In the genomic region with DNA sequence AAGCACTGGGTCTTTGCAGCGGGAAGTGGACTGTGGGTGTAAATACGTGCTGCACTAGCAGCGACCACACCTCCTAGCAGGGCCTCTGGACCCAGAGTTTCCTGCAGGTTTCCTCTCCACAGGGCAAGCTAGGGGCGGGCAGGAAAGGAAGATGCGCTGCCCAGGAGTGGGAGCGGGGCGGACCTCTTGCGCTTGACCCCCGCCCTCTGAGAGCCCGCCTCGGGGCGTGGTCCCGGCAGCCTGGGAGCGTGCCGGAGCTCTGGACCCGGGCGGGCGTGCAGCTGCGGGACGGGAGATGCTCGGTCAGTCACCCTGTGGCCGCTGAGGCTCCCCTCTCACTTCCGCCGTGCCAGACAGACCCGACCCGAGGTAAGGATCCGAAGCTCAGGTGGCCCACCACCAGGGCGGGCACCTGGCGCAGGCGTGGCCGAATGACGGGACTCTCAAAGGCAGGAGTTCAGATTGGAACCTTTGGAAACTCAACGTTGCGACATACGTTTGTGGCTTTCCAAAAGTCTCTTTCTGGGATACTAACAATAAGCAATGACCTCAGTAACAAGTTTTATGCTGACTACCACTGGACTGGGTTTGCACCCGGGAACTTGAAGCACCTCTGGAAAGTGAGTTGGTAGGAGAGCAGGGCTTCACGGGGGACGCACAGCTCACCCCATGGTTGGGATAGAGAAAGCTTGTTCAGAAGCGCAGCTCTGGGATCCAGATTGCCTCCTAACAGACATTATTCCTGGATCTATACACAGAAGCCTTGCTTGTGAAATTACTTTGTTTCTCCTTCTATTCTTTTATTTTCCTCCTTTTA, we compare ENCODE assay signal across 8 mouse cellular contexts. TPM values are rescaled to one million over a fixed set of nuclear protein-coding genes. Genes with fewer than 3 reads are reported as not detected.
DNase-seq lines count a peak whose midpoint lies in the region; ATAC-seq and TF ChIP-seq lines count a peak whose summit lies in the region.

Thsd1 (plus strand) TSS at position 253 of the 817 bp plus-strand sequence.

- peak within 1 kb of the TSS; percentile 41 for H3K4me3 ChIP-seq in bone marrow, adult 2 months (replicated peaks; ENCODE audit: control insufficient read depth, low read depth, low read length)
- peak within 1 kb of the TSS; percentile 46 for H3K4me3 ChIP-seq in forebrain, postnatal 0 days (ENCODE audit: low read depth, low read length)
- H3K4me3 ChIP-seq in hindbrain, embryonic 11.5 days (ENCODE audit: low read depth, low read length) = peak within 1 kb of the TSS; percentile 48
- H3K4me3 ChIP-seq in limb, embryonic 14.5 days (replicated peaks; ENCODE audit: low read length) = peak within 1 kb of the TSS; percentile 58
- peak within 1 kb of the TSS; percentile 51 for H3K4me3 ChIP-seq in midbrain, embryonic 13.5 days (replicated peaks)
- peak within 1 kb of the TSS; percentile 75 for H3K4me3 ChIP-seq in testis, adult 2 months (ENCODE audit: control insufficient read depth, low read depth, low read length)

- peak within 1 kb of the TSS; percentile 92 for H3K4me2 ChIP-seq in forebrain, postnatal 0 days (ENCODE audit: low read depth)
- H3K4me2 ChIP-seq in hindbrain, embryonic 11.5 days (replicated peaks; ENCODE audit: low read depth, low read length) = peak within 1 kb of the TSS; percentile 91
- peak within 1 kb of the TSS; percentile 82 for H3K4me2 ChIP-seq in limb, embryonic 14.5 days (replicated peaks; ENCODE audit: low read depth, low read length, severe bottlenecking)
- peak within 1 kb of the TSS; percentile 92 for H3K4me2 ChIP-seq in midbrain, embryonic 13.5 days (replicated peaks)

- DNase-seq in cerebellum, adult 18-20 months = peak; percentile 6 to 8
- DNase-seq in cerebellum, adult 9-11 months = no peak
- DNase-seq in forebrain, postnatal 0 days = no peak
- peak; percentile 72 for DNase-seq in hindbrain, embryonic 11.5 days (ENCODE audit: low spot score)
- DNase-seq in limb, embryonic 14.5 days (ENCODE audit: low spot score) = peak; percentile 22

- TF ChIP-seq POLR2A in bone marrow, adult 2 months (IDR thresholded peaks at IDR 0.05; ENCODE audit: borderline replicate concordance, control insufficient read depth, low read depth, low read length) = no peak
- TF ChIP-seq POLR2A in limb, embryonic 14.5 days (IDR thresholded peaks at IDR 0.05; ENCODE audit: borderline replicate concordance, extremely low read depth, insufficient read depth, insufficient read length) = no peak
- TF ChIP-seq POLR2A in testis, adult 2 months (IDR thresholded peaks at IDR 0.05; ENCODE audit: control insufficient read depth, low read depth, low read length) = no peak

- no peaks in the 10 kb centered on the region; the same call in 1 of the 2 replicates for H3K4me1 ChIP-seq in bone marrow, adult 2 months (ENCODE audit: control insufficient read depth, insufficient read depth, low read length)
- H3K4me1 ChIP-seq in forebrain, postnatal 0 days (ENCODE audit: insufficient read depth) = no peaks in the 10 kb centered on the region
- H3K4me1 ChIP-seq in hindbrain, embryonic 11.5 days (replicated peaks; ENCODE audit: control insufficient read depth, insufficient read depth, low read length) = no peaks in the 10 kb centered on the region
- H3K4me1 ChIP-seq in limb, embryonic 14.5 days (ENCODE audit: control insufficient read depth, insufficient read depth, low read length) = no peaks in the 10 kb centered on the region
- peaks cover 15% of the 10 kb centered on the region for H3K4me1 ChIP-seq in midbrain, embryonic 13.5 days (replicated peaks)
- H3K4me1 ChIP-seq in testis, adult 2 months (ENCODE audit: control insufficient read depth, insufficient read depth, low read length) = peaks cover 8% of the 10 kb centered on the region

- WGBS in bone marrow, adult 2 months = under 1% methylated on average over 39 of the region's 39 CpGs
- 2% methylated on average over 38 of the region's 39 CpGs for WGBS in forebrain, postnatal 0 days
- under 1% methylated on average over 31 of the region's 39 CpGs for WGBS in hindbrain, embryonic 11.5 days
- WGBS in limb, embryonic 14.5 days = 1% methylated on average over 35 of the region's 39 CpGs
- under 1% methylated on average over 39 of the region's 39 CpGs for WGBS in midbrain, embryonic 13.5 days

- H3K27me3 ChIP-seq in forebrain, postnatal 0 days (ENCODE audit: insufficient read depth, low read length) = no peaks in the 10 kb centered on the region
- no peaks in the 10 kb centered on the region for H3K27me3 ChIP-seq in hindbrain, embryonic 11.5 days (ENCODE audit: control insufficient read depth, insufficient read depth, low read length)
- no peaks in the 10 kb centered on the region for H3K27me3 ChIP-seq in limb, embryonic 14.5 days (ENCODE audit: control insufficient read depth, insufficient read depth, low read length)
- H3K27me3 ChIP-seq in midbrain, embryonic 13.5 days = peaks cover 26% of the 10 kb centered on the region
- no peaks in the 10 kb centered on the region for H3K27me3 ChIP-seq in testis, adult 2 months (ENCODE audit: control insufficient read depth, insufficient read depth, low read length)

- no peak within 1 kb of the TSS for H3K27ac ChIP-seq in bone marrow, adult 2 months (ENCODE audit: control insufficient read depth, insufficient read depth, low read depth, low read length, poor library complexity)
- no peak within 1 kb of the TSS for H3K27ac ChIP-seq in forebrain, postnatal 0 days (ENCODE audit: low read depth, low read length)
- H3K27ac ChIP-seq in hindbrain, embryonic 11.5 days (ENCODE audit: low read depth, low read length) = no peak within 1 kb of the TSS
- no peak within 1 kb of the TSS for H3K27ac ChIP-seq in limb, embryonic 14.5 days (replicated peaks; ENCODE audit: low read depth, low read length)
- H3K27ac ChIP-seq in midbrain, embryonic 13.5 days = no peak within 1 kb of the TSS
- H3K27ac ChIP-seq in testis, adult 2 months (ENCODE audit: control insufficient read depth, insufficient read depth, low read depth, low read length) = no peak within 1 kb of the TSS

- peaks cover 6% of the 10 kb centered on the region; the same call in 1 of the 2 replicates for H3K36me3 ChIP-seq in forebrain, postnatal 0 days (ENCODE audit: insufficient read depth)
- H3K36me3 ChIP-seq in hindbrain, embryonic 11.5 days (ENCODE audit: control insufficient read depth, insufficient read depth, low read length) = no peaks in the 10 kb centered on the region
- 0 out of 2 replicates have a peak, but pooled peaks cover 10% of the 10 kb centered on the region for H3K36me3 ChIP-seq in limb, embryonic 14.5 days (ENCODE audit: control insufficient read depth, insufficient read depth, low read length)
- H3K36me3 ChIP-seq in midbrain, embryonic 13.5 days = peaks cover 15% of the 10 kb centered on the region
- H3K36me3 ChIP-seq in testis, adult 2 months (ENCODE audit: control insufficient read depth, insufficient read depth, low read length) = no peaks in the 10 kb centered on the region

- peak; percentile 43 for ATAC-seq in forebrain, postnatal 0 days
- peak; percentile 84 for ATAC-seq in hindbrain, embryonic 11.5 days (ENCODE audit: low FRiP score)
- peak; percentile 80 for ATAC-seq in limb, embryonic 14.5 days (ENCODE audit: low FRiP score, low read depth)
- ATAC-seq in midbrain, embryonic 13.5 days = peak; percentile 86

- H3K9ac ChIP-seq in forebrain, postnatal 0 days = peak within 1 kb of the TSS; percentile 52
- peak within 1 kb of the TSS; percentile 48 for H3K9ac ChIP-seq in hindbrain, embryonic 11.5 days (ENCODE audit: low read depth, low read length)
- peak within 1 kb of the TSS; percentile 55 for H3K9ac ChIP-seq in limb, embryonic 14.5 days (ENCODE audit: low read depth, low read length, severe bottlenecking)
- peak within 1 kb of the TSS; percentile 61 for H3K9ac ChIP-seq in midbrain, embryonic 13.5 days (replicated peaks)

- TF ChIP-seq CTCF in bone marrow, adult 2 months (IDR thresholded peaks at IDR 0.05; ENCODE audit: control insufficient read depth, insufficient read depth, low read length) = no peak
- TF ChIP-seq CTCF in forebrain, postnatal 0 days (IDR thresholded peaks at IDR 0.05; ENCODE audit: low read depth) = no peak
- TF ChIP-seq CTCF in testis, adult 2 months (IDR thresholded peaks at IDR 0.05; ENCODE audit: control insufficient read depth, insufficient read depth, insufficient replicate concordance, low read depth, low read length) = no peak

- no peaks in the 10 kb centered on the region for H3K9me3 ChIP-seq in forebrain, postnatal 0 days (ENCODE audit: low read length)
- no peaks in the 10 kb centered on the region for H3K9me3 ChIP-seq in hindbrain, embryonic 11.5 days (ENCODE audit: control insufficient read depth, low read length)
- H3K9me3 ChIP-seq in limb, embryonic 14.5 days (ENCODE audit: control insufficient read depth, low read length) = no peaks in the 10 kb centered on the region
- no peaks in the 10 kb centered on the region for H3K9me3 ChIP-seq in midbrain, embryonic 13.5 days

RNA-seq across cellular contexts. Expression of gene Thsd1, which starts in this region (rescaled TPM):
- polyA plus RNA-seq in bone marrow, adult 2 months (2011; ENCODE audit: insufficient read depth, insufficient read length, low replicate concordance, missing spikeins) = 0.60 and 0.95 TPM in 2 replicates
- total RNA-seq in forebrain, postnatal 0 days (2014; rRNA removed) = 4.5 and 7.0 TPM in 2 replicates
- 5.2 and 5.6 TPM in 2 replicates for polyA plus RNA-seq in forebrain, postnatal 0 days (2015; fragmentation: Nextera tagmentation; extraction: Ambion mirVana)
- 8.8 and 10.8 TPM in 2 replicates for polyA plus RNA-seq in hindbrain, embryonic 11.5 days (2014; fragmentation: Nextera tagmentation; extraction: Ambion mirVana)
- 10.6 and 11.0 TPM in 2 replicates for polyA plus RNA-seq in limb, embryonic 14.5 days (2012; rRNA removed)
- 12.9 and 13.8 TPM in 2 replicates for polyA plus RNA-seq in limb, embryonic 14.5 days (2014; fragmentation: Nextera tagmentation; extraction: Ambion mirVana)
- 6.1 and 6.9 TPM in 2 replicates for polyA plus RNA-seq in midbrain, embryonic 13.5 days (2015; fragmentation: Nextera tagmentation; extraction: Ambion mirVana)
- 2.0 and 2.7 TPM in 2 replicates for polyA plus RNA-seq in testis, adult 2 months (2012; rRNA removed)

Comparison
In these comparisons a context has a peak if more than half of its experiments do, and no peak if none do; other contexts are left out.
1. DNase-seq: peak in cerebellum, adult 18-20 months (2 of 2), hindbrain, embryonic 11.5 days (single experiment) and limb, embryonic 14.5 days (single experiment); none in cerebellum, adult 9-11 months (single experiment) and forebrain, postnatal 0 days (single experiment).
2. Peak in every context shown above with its lines, with median percentiles within 50 percentile points of each other: H3K4me3 ChIP-seq, ATAC-seq, H3K4me2 ChIP-seq and H3K9ac ChIP-seq.